8 mouse cellular contexts compared by ENCODE assay signal in the genomic region with DNA sequence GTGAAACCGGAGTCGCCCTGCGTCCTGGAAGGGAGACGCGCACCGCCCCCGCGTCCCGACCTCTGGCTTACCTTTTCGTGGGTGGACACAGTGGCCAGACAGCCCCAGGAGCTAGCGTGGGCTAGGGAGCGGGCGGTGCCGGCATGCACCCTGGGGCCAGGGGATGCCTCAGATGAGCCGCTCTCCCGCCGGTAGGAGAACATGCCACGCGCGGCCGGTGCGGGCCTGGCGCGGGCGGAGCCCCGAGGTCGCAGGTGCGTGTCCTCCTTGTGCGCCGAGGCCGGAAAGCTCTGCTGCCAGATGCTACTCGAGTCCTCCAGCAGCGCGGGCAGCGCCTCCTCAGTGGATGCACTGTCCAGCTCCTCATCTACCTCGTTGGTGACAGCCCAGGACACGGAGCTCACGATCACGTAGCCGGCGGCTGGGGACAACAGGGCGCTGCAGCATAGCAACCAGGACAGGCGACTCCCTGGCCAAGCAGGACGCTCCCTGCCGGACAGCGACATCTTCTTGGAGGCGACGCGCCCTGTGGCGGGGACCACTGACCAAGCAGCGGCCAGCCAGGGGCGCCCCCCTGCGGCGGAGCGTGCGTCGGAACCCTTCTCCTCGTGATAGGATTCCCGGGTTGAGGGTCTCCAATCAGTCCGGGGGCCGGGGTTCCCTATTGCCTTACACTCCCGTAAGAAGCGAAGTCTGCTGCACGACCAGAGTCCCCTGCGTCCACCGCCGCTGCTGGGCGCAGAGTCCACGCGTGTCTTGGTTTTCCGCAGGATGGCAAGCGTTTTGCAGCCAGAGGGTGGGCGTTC. TPM values are rescaled to one million over a fixed set of nuclear protein-coding genes. Genes with fewer than 3 reads are reported as not detected.
DNase-seq lines count a peak whose midpoint lies in the region; ATAC-seq lines count a peak whose summit lies in the region.

No protein-coding gene starts in this region.

- ATAC-seq in granulocyte monocyte progenitor cell, adult 5-6 weeks (replicated peaks; ENCODE audit: poor library complexity, severe bottlenecking): peak; percentile 91
- ATAC-seq in intestine, embryonic 16.5 days: peak; percentile 86

- peaks cover 4% of the 10 kb centered on the region for H3K4me1 ChIP-seq in intestine, embryonic 16.5 days (ENCODE audit: control insufficient read depth, insufficient read depth, low read length)

- no peaks in the 10 kb centered on the region for H3K9me3 ChIP-seq in intestine, embryonic 16.5 days (ENCODE audit: control insufficient read depth, low read length)

- peak overlapping the region; percentile 57 for H3K9ac ChIP-seq in intestine, embryonic 16.5 days (ENCODE audit: low read depth, low read length)

- intact Hi-C loops in left cerebral cortex, postnatal 10 days (cut with DNase I): loop anchor here (2.0 to 10.0 kb wide), 2 partner anchors 36 to 76 kb away; a partner anchor contains a TSS

- DNase-seq in adrenal gland, postnatal 36 days: peak; percentile 71 to 85
- peak; percentile 83 for DNase-seq in embryo, embryonic 9.5 days (ENCODE audit: extremely low spot score)
- DNase-seq in left cerebral cortex, postnatal 10 days (ENCODE audit: extremely low spot score in 1 of 2, low spot score in 2 of 2): peak; percentile 59 to 87
- DNase-seq in retina, postnatal 1 day: peak; percentile 88
- peak; percentile 48 to 70 for DNase-seq in urinary bladder, postnatal 4 days (ENCODE audit: low spot score in 2 of 2)

- H3K27me3 ChIP-seq in intestine, embryonic 16.5 days (replicated peaks; ENCODE audit: control insufficient read depth, insufficient read depth, low read length): peaks cover 21% of the 10 kb centered on the region

- H3K27ac ChIP-seq in intestine, embryonic 16.5 days (ENCODE audit: low read length): no peak overlapping the region
- no peak overlapping the region for H3K27ac ChIP-seq in macrophage

- H3K79me2 ChIP-seq in macrophage (ENCODE audit: inconsistent target): no peaks in the 10 kb centered on the region

- peak overlapping the region; percentile 99 for H3K4me2 ChIP-seq in intestine, embryonic 16.5 days (ENCODE audit: low read depth, low read length)

- WGBS in intestine, embryonic 16.5 days: 1% methylated on average over 72 of the region's 73 CpGs
- WGBS in macrophage (ENCODE audit: missing documents): 3% methylated on average over 66 of the region's 73 CpGs

- H3K4me3 ChIP-seq in intestine, embryonic 16.5 days (ENCODE audit: low read length): peak overlapping the region; percentile 59
- peak overlapping the region; percentile 40 for H3K4me3 ChIP-seq in macrophage (ENCODE audit: inconsistent target)

- no peaks in the 10 kb centered on the region for H3K36me3 ChIP-seq in intestine, embryonic 16.5 days (ENCODE audit: control insufficient read depth, insufficient read depth, low read length)
- no peaks in the 10 kb centered on the region for H3K36me3 ChIP-seq in macrophage (ENCODE audit: inconsistent target)

RNA-seq across cellular contexts. Expression of a gene that starts 0.6 kb away (rescaled TPM):
- total RNA-seq in adrenal gland, postnatal 36 days (2021): under 1 TPM; 0.13 to 0.23 TPM
- not detected in 2 replicates for total RNA-seq in granulocyte monocyte progenitor cell, adult 5-6 weeks (2014; fragmentation: Nextera tagmentation)
- total RNA-seq in granulocyte monocyte progenitor cell, adult 5-6 weeks (2017): not detected in 2 replicates
- 0.18 and 0.22 TPM in 2 replicates for polyA plus RNA-seq in intestine, embryonic 16.5 days (2015; fragmentation: Nextera tagmentation; extraction: Ambion mirVana)
- 10 to 100 TPM; 57.4 to 62.0 TPM for total RNA-seq in left cerebral cortex, postnatal 10 days (2021)
- total RNA-seq in macrophage (2018; cell fraction: chromatin; rRNA removed): 1 to 10 TPM in 8 of 26 experiments, under 1 TPM in 18; 0.18 to 2.2 (median 0.68) TPM
- total RNA-seq in macrophage (2018; cell fraction: cytosol; rRNA removed): 1 to 10 TPM; 2.3 to 5.3 (median 3.8) TPM
- 1 to 10 TPM in 24 of 26 experiments, under 1 TPM in 2; 0.41 to 5.3 (median 2.3) TPM for total RNA-seq in macrophage (2018; cell fraction: nucleus; rRNA removed)
- polyA plus RNA-seq in macrophage (2018): 2.5 to 4.1 TPM (median 2.7 TPM) in 3 replicates

Comparison
In these comparisons a context has a peak if more than half of its experiments do, and no peak if none do; other contexts are left out.
1. RNA of a gene that starts 0.6 kb away (total RNA-seq): 57.4 to 62.0 TPM in left cerebral cortex, postnatal 10 days; 0.13 to 0.23 TPM in adrenal gland, postnatal 36 days and not detected in granulocyte monocyte progenitor cell, adult 5-6 weeks; every median in the first group is over 10 times any median in the second.
2. Peak in every context shown above with its lines, with median percentiles within 50 percentile points of each other: DNase-seq.